Mouse (Mus musculus): ENCODE measurements around the gene Apba2. TPM values are rescaled to one million over a fixed set of nuclear protein-coding genes. Genes with fewer than 3 reads are reported as not detected.

Gene Apba2
- polyA plus RNA-seq, 1 experiment from 2014 or later = not detected

- CTCF ChIA-PET = interaction anchor here (2.5 kb wide), 1 partner anchor 14 kb away, joined by 8 read pairs; no protein-coding TSS in a partner anchor
- no peak for ATAC-seq
- in situ Hi-C loops (cut with MboI; ENCODE audit: low pct_unique_long_range_greater_than_20kb) = no loop called here
Measured at GRCm38 (mm10) chr7:64728816-64729215, 227.3 kb downstream of the Apba2 start.

GRCm38 (mm10) chr7:64729785-64730184 lies 228.3 kb downstream of the Apba2 start:
- H3K27me3 ChIP-seq = no peaks in the 10 kb centered on the region
- ATAC-seq (no peak), DNase-seq (ENCODE audit: low read depth, low spot score) (no peak)
- peak; percentile 68 for TF ChIP-seq CTCF (IDR thresholded peaks at IDR 0.05)
- in situ Hi-C loops (cut with MboI; ENCODE audit: low pct_unique_long_range_greater_than_20kb) = loop anchor here (10.0 kb wide), 2 partner anchors 565 to 975 kb away; no protein-coding TSS in a partner anchor
- ChIA-PET POLR2A (interaction anchor here (0.7 kb wide), 1 partner anchor 343 kb away, joined by 3 read pairs; no protein-coding TSS in a partner anchor), CTCF (interaction anchor here (1.1 to 2.5 kb wide), 3 partner anchors 13 to 177 kb away, joined by 3 to 8 read pairs (median 3); no protein-coding TSS in a partner anchor)

More at GRCm38 (mm10) chr7:64728816-64729215, 227.3 kb downstream of the Apba2 start:
- POLR2A ChIA-PET = no interaction called here
- no peak for TF ChIP-seq CTCF (IDR thresholded peaks at IDR 0.05)
- no peak for DNase-seq (ENCODE audit: low read depth, low spot score)
- H3K27me3 ChIP-seq = peaks cover 4% of the 10 kb centered on the region

- ATAC-seq (no peak), DNase-seq (ENCODE audit: low read depth, low spot score) (no peak)
- in situ Hi-C loops (cut with MboI; ENCODE audit: low pct_unique_long_range_greater_than_20kb) = loop anchor here (10.0 kb wide), 2 partner anchors 574 to 984 kb away; no protein-coding TSS in a partner anchor
- TF ChIP-seq CTCF (IDR thresholded peaks at IDR 0.05) = no peak
- CTCF ChIA-PET = no interaction called here
- H3K27me3 ChIP-seq = no peaks in the 10 kb centered on the region
- POLR2A ChIA-PET = no interaction called here
Measured at GRCm38 (mm10) chr7:64739131-64739530, 237.6 kb downstream of the Apba2 start.

GRCm38 (mm10) chr7:64741333-64742307 lies 240.1 kb downstream of the Apba2 start:
- POLR2A ChIA-PET = no interaction called here
- peaks cover 3% of the 10 kb centered on the region for H3K27me3 ChIP-seq
- DNase-seq (ENCODE audit: low read depth, low spot score) = no peak
- ATAC-seq = no peak
- CTCF ChIA-PET = interaction anchor here (0.7 to 2.7 kb wide), 9 partner anchors 9 to 123 kb away, joined by 3 to 8 read pairs (median 3); no protein-coding TSS in a partner anchor
- in situ Hi-C loops (cut with MboI; ENCODE audit: low pct_unique_long_range_greater_than_20kb) = no loop called here
- peak; percentile 84 for TF ChIP-seq CTCF (IDR thresholded peaks at IDR 0.05)

GRCm38 (mm10) chr7:64743610-64744009 lies 242.1 kb downstream of the Apba2 start:
- no peak for TF ChIP-seq CTCF (IDR thresholded peaks at IDR 0.05)
- ATAC-seq (no peak), DNase-seq (ENCODE audit: low read depth, low spot score) (no peak)
- ChIA-PET POLR2A (no interaction called here), CTCF (interaction anchor here (2.7 kb wide), 1 partner anchor 14 kb away, joined by 8 read pairs; no protein-coding TSS in a partner anchor)
- peaks cover 3% of the 10 kb centered on the region for H3K27me3 ChIP-seq
- in situ Hi-C loops (cut with MboI; ENCODE audit: low pct_unique_long_range_greater_than_20kb) = no loop called here

- ATAC-seq (peak; percentile 53), DNase-seq (ENCODE audit: low read depth, low spot score) (no peak)
- peak; percentile 88 for TF ChIP-seq CTCF (IDR thresholded peaks at IDR 0.05)
- ChIA-PET CTCF (no interaction called here), POLR2A (interaction anchor here (0.6 kb wide), 1 partner anchor 746 kb away, joined by 3 read pairs; no protein-coding TSS in a partner anchor)
- no peaks in the 10 kb centered on the region for H3K27me3 ChIP-seq
- in situ Hi-C loops (cut with MboI; ENCODE audit: low pct_unique_long_range_greater_than_20kb) = no loop called here
Measured at GRCm38 (mm10) chr7:64751465-64751864, 250.0 kb downstream of the Apba2 start.

GRCm38 (mm10) chr7:64752133-64752532 lies 250.6 kb downstream of the Apba2 start:
- ChIA-PET POLR2A (interaction anchor here (1.0 kb wide), 1 partner anchor 27 kb away, joined by 3 read pairs; no protein-coding TSS in a partner anchor), CTCF (interaction anchor here (0.7 to 1.1 kb wide), 2 partner anchors 10 to 22 kb away, joined by 3 read pairs; no protein-coding TSS in a partner anchor)
- in situ Hi-C loops (cut with MboI; ENCODE audit: low pct_unique_long_range_greater_than_20kb) = no loop called here
- H3K27me3 ChIP-seq = no peaks in the 10 kb centered on the region
- TF ChIP-seq CTCF (IDR thresholded peaks at IDR 0.05) = no peak
- ATAC-seq (peak; percentile 33), DNase-seq (ENCODE audit: low read depth, low spot score) (no peak)

- DNase-seq (ENCODE audit: low read depth, low spot score) = no peak
Measured at GRCm38 (mm10) chr7:64753678-64754077, 252.2 kb downstream of the Apba2 start.

GRCm38 (mm10) chr7:64754161-64754560 lies 252.7 kb downstream of the Apba2 start:
- POLR2A ChIA-PET = no interaction called here
- DNase-seq (ENCODE audit: low read depth, low spot score) (no peak), ATAC-seq (no peak)
- CTCF ChIA-PET = no interaction called here
- in situ Hi-C loops (cut with MboI; ENCODE audit: low pct_unique_long_range_greater_than_20kb) = no loop called here
- H3K27me3 ChIP-seq = no peaks in the 10 kb centered on the region
- no peak for TF ChIP-seq CTCF (IDR thresholded peaks at IDR 0.05)

More at GRCm38 (mm10) chr7:64753678-64754077, 252.2 kb downstream of the Apba2 start:
- ATAC-seq = no peak
- TF ChIP-seq CTCF (IDR thresholded peaks at IDR 0.05) = no peak
- ChIA-PET CTCF (no interaction called here), POLR2A (no interaction called here)
- in situ Hi-C loops (cut with MboI; ENCODE audit: low pct_unique_long_range_greater_than_20kb) = no loop called here
- no peaks in the 10 kb centered on the region for H3K27me3 ChIP-seq

- ATAC-seq (no peak), DNase-seq (ENCODE audit: low read depth, low spot score) (no peak)
- in situ Hi-C loops (cut with MboI; ENCODE audit: low pct_unique_long_range_greater_than_20kb) = no loop called here
- CTCF ChIA-PET = no interaction called here
- no peaks in the 10 kb centered on the region for H3K27me3 ChIP-seq
- POLR2A ChIA-PET = no interaction called here
- TF ChIP-seq CTCF (IDR thresholded peaks at IDR 0.05) = no peak
Measured at GRCm38 (mm10) chr7:64755141-64755540, 253.6 kb downstream of the Apba2 start.

- in situ Hi-C loops (cut with MboI; ENCODE audit: low pct_unique_long_range_greater_than_20kb) = no loop called here
- ATAC-seq (no peak), DNase-seq (ENCODE audit: low read depth, low spot score) (no peak)
- no peak for TF ChIP-seq CTCF (IDR thresholded peaks at IDR 0.05)
- ChIA-PET CTCF (no interaction called here), POLR2A (no interaction called here)
- H3K27me3 ChIP-seq = peaks cover 7% of the 10 kb centered on the region
Measured at GRCm38 (mm10) chr7:64765595-64765994, 264.1 kb downstream of the Apba2 start.

Data from Patski (cell line).